14 mouse cellular contexts compared by ENCODE assay signal in genomic region chr8:109419029-109419596, GRCm38 (mm10).
DNase-seq lines count a peak whose midpoint lies in the region; ATAC-seq and TF ChIP-seq lines count a peak whose summit lies in the region.
"Had no signal": no experiment of that assay in that cellular context is flagged by ENCODE, and none has a peak within 500 bp of the region (broad histone marks: within the 10 kb centered on the region; RNA-seq: fewer than 3 reads in every experiment).

No protein-coding gene starts in this region.

- H3K9ac ChIP-seq in forebrain, embryonic 13.5 days: no peak overlapping the region
- peak overlapping the region; percentile 50; the same call in 1 of the 2 replicates for H3K9ac ChIP-seq in hindbrain, embryonic 14.5 days
- no peak overlapping the region for H3K9ac ChIP-seq in neural tube, embryonic 14.5 days (replicated peaks; ENCODE audit: low read depth, low read length)
- H3K9ac ChIP-seq: heart, embryonic 13.5 days; liver, embryonic 12.5 days had no signal

- ATAC-seq in forebrain, embryonic 13.5 days: no peak
- no peak for ATAC-seq in hindbrain, embryonic 14.5 days (ENCODE audit: low FRiP score)
- no peak for ATAC-seq in neural tube, embryonic 14.5 days (ENCODE audit: low read depth)
- ATAC-seq: inflammation-experienced regulatory T-cells, adult 6 months; liver, embryonic 12.5 days had no signal

- no peak overlapping the region for H3K4me2 ChIP-seq in forebrain, embryonic 13.5 days
- H3K4me2 ChIP-seq in hindbrain, embryonic 14.5 days (replicated peaks): no peak overlapping the region
- no peak overlapping the region for H3K4me2 ChIP-seq in neural tube, embryonic 14.5 days (ENCODE audit: low read depth, low read length)
- H3K4me2 ChIP-seq: heart, embryonic 13.5 days; liver, embryonic 12.5 days had no signal

- peak in 1 of 2 experiments; percentile 20 for DNase-seq in left cerebral cortex, adult 2 months (ENCODE audit: extremely low spot score in 1 of 2, low spot score in 2 of 2)
- no peak for DNase-seq in left cerebral cortex, postnatal 10 days (ENCODE audit: extremely low spot score in 1 of 2, low spot score in 2 of 2)
- no peak for DNase-seq in hindbrain, embryonic 14.5 days (ENCODE audit: low spot score)
- no peak for DNase-seq in adipocyte (ENCODE audit: low spot score)
- no peak for DNase-seq in urinary bladder, postnatal 36 days (ENCODE audit: low spot score in 2 of 2)
- no peak for DNase-seq in adrenal gland, postnatal 36 days
- DNase-seq: cerebellum, adult 11 months had no signal

- peaks cover 37% of the 10 kb centered on the region for H3K4me1 ChIP-seq in forebrain, embryonic 13.5 days
- peaks cover 46% of the 10 kb centered on the region for H3K4me1 ChIP-seq in hindbrain, embryonic 14.5 days (replicated peaks; ENCODE audit: control insufficient read depth, insufficient read depth, low read length)
- H3K4me1 ChIP-seq in neural tube, embryonic 14.5 days (ENCODE audit: control insufficient read depth, insufficient read depth, low read length): peaks cover 28% of the 10 kb centered on the region
- H3K4me1 ChIP-seq: liver, embryonic 12.5 days had no signal

- TF ChIP-seq CTCF in left cerebral cortex, adult 2 months (IDR thresholded peaks at IDR 0.05): no peak

- intact Hi-C loops in left cerebral cortex, adult 2 months (cut with DNase I): loop anchor here (2.0 to 10.0 kb wide), 5 partner anchors 232 to 1817 kb away; no protein-coding TSS in a partner anchor
- intact Hi-C loops in left cerebral cortex, postnatal 10 days (cut with DNase I): loop anchor here (10.0 kb wide), 6 partner anchors 234 to 1604 kb away; no protein-coding TSS in a partner anchor

- 46% methylated on average over 4 of the region's 4 CpGs for WGBS in forebrain, embryonic 13.5 days
- 29% methylated on average over 4 of the region's 4 CpGs for WGBS in hindbrain, embryonic 14.5 days
- WGBS in neural tube, embryonic 14.5 days: 44% methylated on average over 4 of the region's 4 CpGs

- H3K27ac ChIP-seq in left cerebral cortex, adult 2 months: peak overlapping the region; percentile 88; the same call in 1 of the 2 replicates
- peak overlapping the region; percentile 81 for H3K27ac ChIP-seq in forebrain, embryonic 13.5 days
- H3K27ac ChIP-seq in hindbrain, embryonic 14.5 days: peak overlapping the region; percentile 83
- peak overlapping the region; percentile 83; the same call in 1 of the 2 replicates for H3K27ac ChIP-seq in neural tube, embryonic 14.5 days (ENCODE audit: low read depth, low read length)
- H3K27ac ChIP-seq: embryonic facial prominence, embryonic 10.5 days; heart, embryonic 13.5 days; liver, embryonic 12.5 days; stomach, postnatal 0 days had no signal

- H3K36me3 ChIP-seq in forebrain, embryonic 13.5 days (ENCODE audit: poor library complexity, severe bottlenecking): no peaks in the 10 kb centered on the region
- no peaks in the 10 kb centered on the region for H3K36me3 ChIP-seq in hindbrain, embryonic 14.5 days (replicated peaks; ENCODE audit: control insufficient read depth, insufficient read depth)
- H3K36me3 ChIP-seq in neural tube, embryonic 14.5 days (ENCODE audit: control insufficient read depth, insufficient read depth, low read length): no peaks in the 10 kb centered on the region
- H3K36me3 ChIP-seq: embryonic facial prominence, embryonic 10.5 days; heart, embryonic 13.5 days; liver, embryonic 12.5 days had no signal

- no peak overlapping the region for H3K4me3 ChIP-seq in left cerebral cortex, adult 2 months
- H3K4me3 ChIP-seq in forebrain, embryonic 13.5 days: no peak overlapping the region
- no peak overlapping the region for H3K4me3 ChIP-seq in hindbrain, embryonic 14.5 days (replicated peaks; ENCODE audit: low read length)
- H3K4me3 ChIP-seq in neural tube, embryonic 14.5 days (ENCODE audit: low read depth, low read length): no peak overlapping the region
- H3K4me3 ChIP-seq: embryonic facial prominence, embryonic 10.5 days; heart, embryonic 13.5 days; liver, embryonic 12.5 days had no signal

- no peaks in the 10 kb centered on the region for H3K9me3 ChIP-seq in forebrain, embryonic 13.5 days (replicated peaks)
- peaks cover 4% of the 10 kb centered on the region; the same call in 1 of the 2 replicates for H3K9me3 ChIP-seq in hindbrain, embryonic 14.5 days (ENCODE audit: control insufficient read depth, low read length)
- no peaks in the 10 kb centered on the region for H3K9me3 ChIP-seq in neural tube, embryonic 14.5 days (ENCODE audit: control insufficient read depth, low read length)
- H3K9me3 ChIP-seq: embryonic facial prominence, embryonic 10.5 days; liver, embryonic 12.5 days had no signal

- no peaks in the 10 kb centered on the region for H3K27me3 ChIP-seq in forebrain, embryonic 13.5 days
- no peaks in the 10 kb centered on the region for H3K27me3 ChIP-seq in hindbrain, embryonic 14.5 days (ENCODE audit: control insufficient read depth, insufficient read depth, low read length)
- H3K27me3 ChIP-seq in neural tube, embryonic 14.5 days (ENCODE audit: control insufficient read depth, insufficient read depth, low read length): no peaks in the 10 kb centered on the region
- H3K27me3 ChIP-seq: heart, embryonic 13.5 days; liver, embryonic 12.5 days had no signal
